Mouse (Mus musculus) kidney, postnatal 0 days (tissue): ENCODE measurements around the gene Hpcal1. TPM values are rescaled to one million over a fixed set of nuclear protein-coding genes. Genes with fewer than 3 reads are reported as not detected.

Experiments
- ATAC-seq: fragments of 200-750 bp; cut with Nextera tagmentation; replicated peaks from 2 replicates; pipeline ENCODE4 v1.8.0; 2017; ENCODE audit warnings: low read depth, moderate number of reproducible peaks, moderate TSS enrichment, moderate library complexity; ENCODE audit not compliant: low FRiP score
- DNase-seq: peaks from one replicate; pipeline ENCODE4 v3.0.0-alpha.2; 2016; ENCODE audit warnings: low spot score
- H3K27ac ChIP-seq: fragments of 300-500 bp; sonication (generic); 2 replicates; pipeline ENCODE4 v1.5.1; 2014; ENCODE audit warnings: mild to moderate bottlenecking
- H3K27me3 ChIP-seq: fragments of 300-500 bp; sonication (generic); 2 replicates; pipeline ENCODE4 v1.6.1; 2014; ENCODE audit warnings: low read length, mixed read lengths; ENCODE audit not compliant: insufficient read depth
- H3K36me3 ChIP-seq: fragments of 300-500 bp; sonication (generic); 2 replicates; pipeline ENCODE4 v1.6.1; 2014; ENCODE audit warnings: low read length, mixed read lengths; ENCODE audit not compliant: insufficient read depth
- H3K4me1 ChIP-seq: fragments of 300-500 bp; sonication (generic); replicated peaks from 2 replicates; pipeline ENCODE4 v1.6.1; 2014; ENCODE audit warnings: antibody characterized with exemption, low read length, mixed read lengths; ENCODE audit not compliant: insufficient read depth
- H3K4me2 ChIP-seq: fragments of 300-500 bp; sonication (generic); 2 replicates; pipeline ENCODE4 v1.6.1; 2014; ENCODE audit warnings: mild to moderate bottlenecking, low read length, moderate library complexity, mixed read lengths
- H3K4me3 ChIP-seq: fragments of 300-500 bp; sonication (generic); replicated peaks from 2 replicates; pipeline ENCODE4 v1.5.1; 2014; ENCODE audit warnings: low read depth, low read length
- H3K9ac ChIP-seq: fragments of 300-500 bp; sonication (generic); 2 replicates; pipeline ENCODE4 v1.6.1; 2014; ENCODE audit warnings: low read depth, low read length
- H3K9me3 ChIP-seq: fragments of 300-500 bp; sonication (generic); replicated peaks from 2 replicates; pipeline ENCODE4 v1.6.1; 2016; ENCODE audit warnings: low read length, inconsistent platforms, mixed read lengths
- CTCF ChIP-seq: IDR thresholded peaks from 2 replicates; pipeline ENCODE4 v1.5.1; 2016; ENCODE audit warnings: antibody characterized with exemption, low read depth, mild to moderate bottlenecking, moderate library complexity
- WGBS: fragments of 180-500 bp; shearing (Covaris S2); extraction: QIAGEN DNeasy Blood & Tissue Kit; methylation state at CpG from one replicate; pipeline ENCODE4 v1.1.7; 2014; 5-methylcytosine and 5-hydroxymethylcytosine counted together
- polyA plus RNA-seq: library from polyadenylated mRNA; unstranded; fragments of >200 nt; fragmentation: Nextera tagmentation; extraction: Ambion mirVana; gene quantifications from 2 replicates; pipeline ENCODE4 v1.2.1, GENCODE M21; 2015

Hpcal1 gene
- polyA plus RNA-seq, 1 experiment from 2014 or later, result 70.6 TPM

DNA sequence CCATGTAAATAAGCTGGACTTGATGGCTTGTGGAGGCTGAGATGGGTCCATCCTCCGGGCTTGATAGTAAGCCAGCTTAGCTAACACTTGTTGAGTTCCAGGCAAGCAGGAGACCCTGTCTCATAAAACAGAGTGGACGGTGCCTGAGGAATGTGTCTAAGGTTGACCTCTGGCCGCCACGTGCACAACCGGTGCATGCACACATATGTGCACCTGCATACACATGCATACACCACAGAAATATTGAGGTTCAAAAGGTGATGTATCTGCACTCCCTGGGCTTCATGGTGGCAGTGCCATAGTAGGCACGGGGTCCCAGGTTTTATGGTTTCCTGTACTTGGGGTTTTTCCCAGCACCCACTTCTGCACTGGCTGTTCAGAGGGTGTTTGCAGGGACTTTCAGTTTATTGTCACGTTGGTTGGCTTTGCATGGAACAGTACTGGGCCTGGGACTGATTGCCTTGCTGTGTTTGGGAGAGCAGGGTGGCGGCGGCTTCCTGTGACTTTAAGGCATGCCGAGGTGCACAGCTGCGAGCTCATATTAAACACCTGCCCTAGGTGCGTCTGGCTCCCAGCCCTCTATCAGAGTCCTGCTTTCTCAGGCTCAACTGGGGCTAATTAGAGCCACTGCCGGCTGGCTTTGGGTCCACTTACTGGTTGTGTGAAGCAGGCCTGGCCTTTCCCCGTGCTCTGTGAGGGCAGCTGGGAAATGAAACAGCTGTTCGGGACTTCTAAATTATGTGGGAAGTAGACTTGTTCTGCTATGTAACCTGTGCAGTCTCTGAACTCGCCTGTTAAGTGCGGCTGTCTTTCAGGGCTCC lies 19.5 kb downstream of the Hpcal1 start:
- ATAC-seq, result peak; percentile 41
- H3K9ac ChIP-seq, result no peak overlapping the region
- H3K4me1 ChIP-seq, result peaks cover 38% of the 10 kb centered on the region
- TF ChIP-seq CTCF, result no peak
- H3K27ac ChIP-seq, result peak overlapping the region; percentile 89
- H3K4me3 ChIP-seq, result no peak overlapping the region
- H3K27me3 ChIP-seq, result no peaks in the 10 kb centered on the region
- H3K4me2 ChIP-seq, result peak overlapping the region; percentile 32
- DNase-seq, result no peak
- H3K36me3 ChIP-seq, result no peaks in the 10 kb centered on the region
- 28% methylated on average over 17 of the region's 17 CpGs for WGBS
- no peaks in the 10 kb centered on the region for H3K9me3 ChIP-seq

DNA sequence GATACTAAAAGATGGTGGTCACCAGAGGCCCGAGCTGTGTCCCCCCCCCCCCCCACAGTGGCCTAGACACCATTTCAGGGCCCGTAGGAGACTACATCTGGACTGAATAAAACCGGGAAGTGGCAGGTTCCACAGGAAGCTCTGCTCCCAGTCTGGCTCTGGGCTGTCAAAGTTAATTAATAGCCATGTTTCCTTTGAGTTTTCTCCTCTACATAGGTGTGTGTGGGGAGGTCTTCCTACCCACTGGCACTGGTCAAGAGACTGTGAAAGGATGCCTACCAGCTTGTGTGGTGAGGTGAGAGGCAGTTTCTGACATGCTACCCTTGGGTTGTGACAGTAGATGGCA lies 20.1 kb downstream of the Hpcal1 start:
- no peak overlapping the region for H3K9ac ChIP-seq
- no peak overlapping the region for H3K4me3 ChIP-seq
- H3K27me3 ChIP-seq, result no peaks in the 10 kb centered on the region
- peaks cover 38% of the 10 kb centered on the region for H3K4me1 ChIP-seq
- DNase-seq (peak; percentile 71), ATAC-seq (peak; percentile 67)
- H3K4me2 ChIP-seq, result peak overlapping the region; percentile 32
- 7% methylated on average over 3 of the region's 3 CpGs for WGBS
- no peak for TF ChIP-seq CTCF
- peak overlapping the region; percentile 89 for H3K27ac ChIP-seq
- H3K9me3 ChIP-seq, result no peaks in the 10 kb centered on the region
- H3K36me3 ChIP-seq, result no peaks in the 10 kb centered on the region

DNA sequence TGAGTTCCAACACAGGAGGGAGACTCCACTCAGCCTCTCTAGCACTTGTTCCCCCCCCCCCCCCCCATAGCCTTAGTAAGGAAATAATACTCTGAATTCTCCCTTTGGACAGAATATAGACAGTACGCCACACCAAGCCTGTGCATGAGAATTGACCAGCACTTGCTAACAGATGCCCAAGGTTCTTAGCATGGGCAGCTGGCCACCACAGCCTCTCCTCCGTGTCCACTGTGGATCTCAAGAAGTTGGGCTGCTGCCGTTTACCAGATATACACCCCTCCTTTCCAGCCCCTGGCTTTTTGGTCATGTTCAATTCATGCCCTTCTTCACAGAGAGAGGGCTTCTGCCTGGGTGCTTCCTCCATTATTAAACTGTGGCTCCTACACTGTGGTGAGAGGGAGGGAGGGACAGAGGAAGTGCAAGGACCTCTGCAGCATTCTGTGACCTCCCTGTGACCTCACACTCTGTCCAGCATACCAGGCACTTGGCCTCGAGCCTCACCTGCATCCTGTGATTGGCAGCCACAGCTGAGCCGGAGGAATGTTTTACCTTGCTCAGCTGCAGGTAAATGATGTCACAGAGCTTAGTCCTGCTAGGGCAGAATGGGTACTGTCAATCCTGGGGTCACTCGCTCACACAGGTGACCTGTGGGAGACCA lies 21.2 kb downstream of the Hpcal1 start:
- H3K9ac ChIP-seq, result no peak overlapping the region
- 56% methylated on average over 6 of the region's 6 CpGs for WGBS
- H3K36me3 ChIP-seq, result no peaks in the 10 kb centered on the region
- H3K4me2 ChIP-seq, result no peak overlapping the region
- no peak for TF ChIP-seq CTCF
- no peak for DNase-seq
- no peaks in the 10 kb centered on the region for H3K27me3 ChIP-seq
- no peak overlapping the region for H3K27ac ChIP-seq
- H3K4me3 ChIP-seq, result no peak overlapping the region
- H3K9me3 ChIP-seq, result no peaks in the 10 kb centered on the region
- peak; percentile 26; the same call in 1 of the 2 replicates for ATAC-seq
- H3K4me1 ChIP-seq, result peaks cover 38% of the 10 kb centered on the region

DNA sequence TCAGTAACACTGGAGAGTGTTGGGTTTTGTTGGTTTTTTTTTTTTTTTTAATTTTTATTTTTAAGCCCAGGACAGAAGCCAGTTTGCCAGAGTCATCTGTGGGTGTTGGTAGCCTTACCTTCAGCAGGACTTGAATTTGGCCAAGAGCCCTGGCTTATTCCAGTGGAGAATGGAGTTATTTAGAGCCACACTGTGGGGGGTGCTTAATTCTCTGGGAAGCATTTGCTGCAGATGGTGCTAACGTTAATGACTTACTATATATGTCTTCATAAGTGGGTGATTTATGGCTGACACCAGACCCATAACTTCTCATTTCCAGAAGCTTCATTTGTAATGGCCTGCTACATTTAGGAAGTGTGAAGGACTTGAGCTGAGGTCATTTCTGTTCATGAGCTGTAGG lies 21.9 kb downstream of the Hpcal1 start:
- TF ChIP-seq CTCF, result no peak

DNA sequence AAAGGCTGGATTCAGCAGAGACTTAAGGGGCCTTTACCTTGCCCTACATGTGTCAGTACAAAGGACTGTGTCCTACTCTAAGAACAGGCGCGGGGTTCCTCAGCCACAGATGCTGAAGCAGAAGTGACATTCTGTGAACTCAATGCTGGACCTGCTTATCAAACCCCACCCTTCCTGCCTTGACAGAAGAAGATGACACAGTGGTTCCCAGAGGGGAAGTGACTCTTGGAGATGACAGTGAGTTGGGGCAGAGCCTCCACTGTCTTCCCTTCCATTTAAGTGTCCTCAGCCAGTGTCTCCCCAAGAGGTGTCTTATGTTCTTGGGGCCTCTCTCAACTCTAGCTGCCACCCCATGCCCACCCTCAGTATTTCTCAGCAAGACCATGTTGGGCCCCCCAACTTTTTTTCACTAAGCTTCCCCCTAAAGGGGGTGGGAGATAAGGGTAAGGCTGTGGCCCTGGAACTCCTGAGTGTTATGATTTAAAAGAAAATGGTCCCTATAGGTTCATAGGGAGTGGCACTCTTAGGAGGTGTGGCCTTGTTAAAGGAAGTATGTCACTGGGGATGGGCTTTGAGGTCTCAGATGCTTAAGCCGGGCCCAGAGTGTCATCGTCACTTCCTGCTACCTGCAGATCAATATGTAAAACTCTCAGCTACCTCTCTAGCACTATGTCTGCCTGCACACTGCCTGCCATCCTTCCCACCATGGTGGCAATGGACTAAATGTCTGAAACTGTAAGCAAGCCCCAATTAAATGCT lies 25.2 kb downstream of the Hpcal1 start:
- WGBS, result 92% methylated on average over 4 of the region's 4 CpGs
- ATAC-seq, result no peak
- DNase-seq, result no peak
- no peak for TF ChIP-seq CTCF
- H3K4me1 ChIP-seq, result peaks cover 21% of the 10 kb centered on the region
- H3K9me3 ChIP-seq, result no peaks in the 10 kb centered on the region
- H3K4me3 ChIP-seq, result no peak overlapping the region
- no peaks in the 10 kb centered on the region for H3K36me3 ChIP-seq
- H3K9ac ChIP-seq, result no peak overlapping the region
- no peak overlapping the region for H3K4me2 ChIP-seq
- no peak overlapping the region for H3K27ac ChIP-seq
- no peaks in the 10 kb centered on the region for H3K27me3 ChIP-seq

More for the DNA sequence above, 21.9 kb downstream of the Hpcal1 start:
- Histone ChIP-seq H3K4me3 (no peak overlapping the region), H3K36me3 (no peaks in the 10 kb centered on the region), H3K9me3 (no peaks in the 10 kb centered on the region), H3K4me1 (peaks cover 38% of the 10 kb centered on the region), H3K9ac (no peak overlapping the region), H3K4me2 (no peak overlapping the region), H3K27ac (no peak overlapping the region), H3K27me3 (no peaks in the 10 kb centered on the region)
- ATAC-seq (no peak), DNase-seq (no peak)
- 34% methylated on average over 1 of the region's 1 CpGs for WGBS

DNA sequence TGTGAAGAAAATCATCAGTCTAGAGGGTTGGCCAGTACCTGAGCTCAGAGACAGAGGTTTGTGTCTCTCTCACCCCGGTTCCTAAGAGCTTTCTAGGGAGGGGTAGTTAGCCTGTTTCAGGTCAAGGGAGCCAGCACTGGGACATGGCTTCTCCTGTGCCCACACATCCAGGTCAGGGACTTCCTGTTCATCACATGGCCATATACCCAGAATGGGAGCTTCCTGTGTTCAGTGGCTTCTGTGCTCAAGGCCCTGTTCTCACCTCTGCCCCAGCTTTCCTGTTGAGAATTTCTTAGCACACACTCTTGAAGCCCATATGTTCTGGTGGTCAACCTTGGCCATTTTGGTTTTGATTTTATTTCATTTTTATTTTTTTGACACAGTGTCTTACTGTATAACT lies 26.6 kb downstream of the Hpcal1 start:
- DNase-seq (no peak), ATAC-seq (no peak)
- H3K9ac ChIP-seq, result no peak overlapping the region
- peaks cover 8% of the 10 kb centered on the region; the same call in 1 of the 2 replicates for H3K4me1 ChIP-seq
- H3K4me2 ChIP-seq, result no peak overlapping the region
- no peaks in the 10 kb centered on the region for H3K9me3 ChIP-seq
- 56% methylated on average over 1 of the region's 1 CpGs for whole genome bisulfite sequencing
- H3K27me3 ChIP-seq, result no peaks in the 10 kb centered on the region
- no peaks in the 10 kb centered on the region for H3K36me3 ChIP-seq
- no peak overlapping the region for H3K27ac ChIP-seq
- H3K4me3 ChIP-seq, result no peak overlapping the region
- no peak for TF ChIP-seq CTCF
